Mouse (Mus musculus): ENCODE results near the gene Dnah17. TPM values are rescaled to one million over a fixed set of nuclear protein-coding genes. Genes with fewer than 3 reads are reported as not detected.
A peak's percentile ranks its signal among the peaks of the same experiment; 100 is the strongest.

Gene Dnah17
- total RNA-seq (2021): under 1 TPM; 0.05 to 0.36 TPM
- long read RNA-seq, experiment 1, partial matches to known transcripts: 0 of 1 reads
- long read RNA-seq, experiment 1, other reads (novel, unspliced or antisense): 1 of 1 reads
- long read RNA-seq, experiment 2: 0 reads

GRCm38 (mm10) chr11:118130534-118130933 is at the start of gene Dnah17:
Gene Dnah17, minus strand, starts transcription at chr11:118130634.
- DNase-seq (ENCODE audit: low spot score in 2 of 2): no peak

GRCm38 (mm10) chr11:118180199-118180598 is 49.8 kb upstream of the Dnah17 start:
- no peak for DNase-seq (ENCODE audit: low spot score in 2 of 2)

GRCm38 (mm10) chr11:118178236-118178635 is 47.8 kb upstream of the Dnah17 start:
- DNase-seq (ENCODE audit: low spot score in 2 of 2): no peak

GRCm38 (mm10) chr11:118174752-118175151 is 44.3 kb upstream of the Dnah17 start:
- no peak for DNase-seq (ENCODE audit: low spot score in 2 of 2)

- no peak for DNase-seq (ENCODE audit: low spot score in 2 of 2)
These were observed 42.3 kb upstream of the Dnah17 start for GRCm38 (mm10) chr11:118172768-118173167.

GRCm38 (mm10) chr11:118170333-118170732 is 39.9 kb upstream of the Dnah17 start:
- no peak for DNase-seq (ENCODE audit: low spot score in 2 of 2)

- no peak for DNase-seq (ENCODE audit: low spot score in 2 of 2)
These were observed 38.3 kb upstream of the Dnah17 start for GRCm38 (mm10) chr11:118168714-118169113.

GRCm38 (mm10) chr11:118166626-118167025 is 36.2 kb upstream of the Dnah17 start:
- no peak for DNase-seq (ENCODE audit: low spot score in 2 of 2)

GRCm38 (mm10) chr11:118165681-118166080 is 35.2 kb upstream of the Dnah17 start:
- DNase-seq (ENCODE audit: low spot score in 2 of 2): no peak

GRCm38 (mm10) chr11:118164566-118164965 is 34.1 kb upstream of the Dnah17 start:
- DNase-seq (ENCODE audit: low spot score in 2 of 2): no peak

- no peak for DNase-seq (ENCODE audit: low spot score in 2 of 2)
These were observed 31.8 kb upstream of the Dnah17 start for GRCm38 (mm10) chr11:118162245-118162644.

- DNase-seq (ENCODE audit: low spot score in 2 of 2): no peak
These were observed 30.8 kb upstream of the Dnah17 start for GRCm38 (mm10) chr11:118161240-118161639.

- DNase-seq (ENCODE audit: low spot score in 2 of 2): no peak
These were observed 30.3 kb upstream of the Dnah17 start for GRCm38 (mm10) chr11:118160763-118161162.

GRCm38 (mm10) chr11:118158753-118159152 is 28.3 kb upstream of the Dnah17 start:
- DNase-seq (ENCODE audit: low spot score in 2 of 2): no peak

- no peak for DNase-seq (ENCODE audit: low spot score in 2 of 2)
These were observed 26.1 kb upstream of the Dnah17 start for GRCm38 (mm10) chr11:118156480-118157060.

- DNase-seq (ENCODE audit: low spot score in 2 of 2): no peak
These were observed 22.5 kb upstream of the Dnah17 start for GRCm38 (mm10) chr11:118152964-118153363.

GRCm38 (mm10) chr11:118151423-118152180 is 21.2 kb upstream of the Dnah17 start:
- no peak for DNase-seq (ENCODE audit: low spot score in 2 of 2)

GRCm38 (mm10) chr11:118150115-118150701 is 19.8 kb upstream of the Dnah17 start:
- DNase-seq (ENCODE audit: low spot score in 2 of 2): peak; percentile 35 to 49

- DNase-seq (ENCODE audit: low spot score in 2 of 2): no peak
These were observed 17.6 kb upstream of the Dnah17 start for GRCm38 (mm10) chr11:118147877-118148637.

- DNase-seq (ENCODE audit: low spot score in 2 of 2): no peak
These were observed 16.0 kb upstream of the Dnah17 start for GRCm38 (mm10) chr11:118146446-118146845.

- no peak for DNase-seq (ENCODE audit: low spot score in 2 of 2)
These were observed 15.4 kb upstream of the Dnah17 start for GRCm38 (mm10) chr11:118145771-118146351.
